Mouse (Mus musculus) monocyte, adult 5-6 weeks (primary cell): Measurements from ENCODE around the gene Anks4b. TPM values are rescaled to one million over a fixed set of nuclear protein-coding genes. Genes with fewer than 3 reads are reported as not detected.

ENCODE experiments used
- ATAC-seq: fragments of 153-309, 156-312 bp; replicated peaks from 2 replicates; pipeline ENCODE4 v1.8.0; 2017; ENCODE audit warnings: mild to moderate bottlenecking; ENCODE audit not compliant: low TSS enrichment, insufficient number of reproducible peaks, severe bottlenecking, poor library complexity, low FRiP score
- total RNA-seq: library from RNA; stranded (forward); fragments of 200-1000, 200-491, 200-594 nt; gene quantifications from 3 replicates; pipeline ENCODE4 v1.2.3, GENCODE M21; 2017

Anks4b gene
- total RNA-seq, 1 experiment from 2014 or later, result not detected

GRCm38 (mm10) chr7:120181401-120182230 lies 8.0 kb downstream of the Anks4b start:
- ATAC-seq, result no peak

DNA sequence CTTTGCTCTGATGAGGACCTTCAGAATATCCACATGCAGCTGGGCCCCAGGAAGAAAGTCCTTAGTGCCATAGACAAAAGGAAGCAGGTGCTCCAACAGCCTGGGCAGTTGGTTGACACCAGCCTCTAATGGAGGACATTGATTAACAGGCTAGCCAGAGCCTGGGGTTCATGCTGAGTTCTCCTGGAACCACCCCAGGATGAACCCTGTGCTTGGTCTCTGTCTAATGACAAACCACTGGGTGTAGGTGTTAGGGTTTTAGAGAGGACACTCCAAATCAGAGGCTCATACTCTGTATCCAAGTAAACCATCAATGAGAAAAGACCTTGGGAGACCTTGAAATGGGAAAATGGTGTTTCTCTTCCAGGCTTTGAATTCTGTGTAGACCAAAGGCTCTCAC lies 9.2 kb downstream of the Anks4b start:
- no peak for ATAC-seq

- no peak for ATAC-seq
Observed at GRCm38 (mm10) chr7:120188946-120189345, 15.3 kb downstream of the Anks4b start.

DNA sequence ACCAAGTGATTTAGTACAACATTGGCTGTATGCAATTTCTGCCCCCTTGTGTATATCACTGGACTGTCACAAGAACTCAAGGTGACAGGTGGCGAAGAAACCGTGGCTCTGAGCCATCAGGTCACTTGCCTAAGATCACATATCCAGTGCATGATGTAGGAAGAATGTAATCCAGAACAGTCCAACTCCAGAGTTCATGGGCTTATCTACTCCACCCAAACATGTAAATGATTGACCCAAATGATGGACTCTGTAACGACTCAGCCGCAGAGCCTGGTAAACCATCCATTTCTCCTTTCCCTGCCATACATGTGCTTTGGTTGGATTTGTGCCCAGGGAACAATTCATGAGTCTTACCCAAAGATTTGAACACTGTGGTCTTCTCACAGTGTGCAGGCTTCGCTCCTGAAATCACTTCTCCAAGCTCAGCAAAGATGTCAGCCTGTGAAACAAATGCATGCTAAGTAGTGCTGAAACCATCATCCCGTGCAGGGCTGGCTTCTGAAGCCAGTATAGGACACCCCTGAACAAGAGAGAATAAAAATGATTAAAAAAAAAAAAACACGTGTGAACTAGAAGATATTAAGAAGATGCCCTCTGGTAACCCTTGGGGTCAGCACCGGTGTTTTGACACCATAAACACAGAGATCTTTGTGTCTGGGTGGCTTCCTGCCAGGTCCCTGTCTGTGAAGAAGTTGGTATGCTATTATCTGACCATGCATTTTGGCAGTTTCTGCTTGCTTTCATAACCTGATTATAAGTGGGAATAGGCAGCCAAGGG lies 15.9 kb downstream of the Anks4b start:
- no peak for ATAC-seq

GRCm38 (mm10) chr7:120190150-120190665 lies 16.6 kb downstream of the Anks4b start:
- no peak for ATAC-seq

GRCm38 (mm10) chr7:120192207-120192606 lies 18.5 kb downstream of the Anks4b start:
- no peak for ATAC-seq

- ATAC-seq, result no peak
Observed at GRCm38 (mm10) chr7:120192816-120193215, 19.2 kb downstream of the Anks4b start.

- no peak for ATAC-seq
Observed at GRCm38 (mm10) chr7:120195207-120195606, 21.5 kb downstream of the Anks4b start.

DNA sequence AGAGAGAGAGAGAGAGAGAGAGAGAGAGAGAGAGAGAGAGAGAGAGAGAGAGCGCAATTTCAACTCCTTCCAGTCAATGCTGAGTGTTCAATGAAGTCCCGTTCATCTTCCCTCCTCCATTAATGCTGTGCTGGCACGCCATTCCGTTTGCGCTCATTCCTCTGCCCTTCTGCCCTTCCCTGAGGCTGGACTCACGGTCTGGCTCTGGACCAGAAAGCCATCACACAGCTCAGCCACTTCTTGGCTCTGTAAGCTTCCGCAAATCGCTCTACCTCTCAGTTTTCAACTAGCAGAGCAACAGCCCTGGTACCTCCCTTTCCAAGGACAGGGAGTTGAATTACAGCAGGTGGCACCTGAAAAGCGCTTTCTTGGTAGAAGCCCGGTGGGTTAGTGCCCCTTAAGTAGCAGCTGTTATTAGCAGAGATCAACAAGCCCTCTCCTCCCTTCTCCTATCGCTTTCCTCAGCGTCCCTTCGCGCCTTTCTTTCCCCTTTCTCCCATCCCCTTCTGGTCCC lies 27.6 kb downstream of the Anks4b start:
- no peak for ATAC-seq

- ATAC-seq, result no peak
Observed at GRCm38 (mm10) chr7:120201771-120202170, 28.1 kb downstream of the Anks4b start, which contains the start of gene Crym. TSS of gene Crym (minus strand) at chr7:120202111.

DNA sequence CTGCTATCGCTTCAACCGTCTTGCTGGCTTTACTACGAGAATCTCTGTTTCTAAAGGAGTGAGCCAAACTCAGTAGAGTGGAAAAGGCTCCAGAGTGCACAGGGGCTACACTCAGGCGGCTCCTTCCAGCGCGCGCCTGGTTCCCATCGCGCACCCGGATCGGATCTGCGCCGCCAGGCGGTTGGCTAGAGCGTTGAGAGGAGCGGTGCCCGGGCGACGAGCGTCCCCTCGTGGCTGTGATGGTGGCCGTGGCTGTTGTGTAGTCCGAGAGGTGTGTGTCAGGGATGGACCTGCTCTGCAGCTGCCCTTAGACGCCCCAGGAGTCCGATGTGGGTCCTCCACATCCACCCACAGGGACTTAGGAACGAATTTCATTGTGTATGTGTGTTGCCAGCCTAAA lies 30.1 kb downstream of the Anks4b start, which contains the start of gene Abca14:
Gene Abca14, plus strand, starts transcription at position 173 of the 400 bp plus-strand sequence.
- no peak for ATAC-seq

DNA sequence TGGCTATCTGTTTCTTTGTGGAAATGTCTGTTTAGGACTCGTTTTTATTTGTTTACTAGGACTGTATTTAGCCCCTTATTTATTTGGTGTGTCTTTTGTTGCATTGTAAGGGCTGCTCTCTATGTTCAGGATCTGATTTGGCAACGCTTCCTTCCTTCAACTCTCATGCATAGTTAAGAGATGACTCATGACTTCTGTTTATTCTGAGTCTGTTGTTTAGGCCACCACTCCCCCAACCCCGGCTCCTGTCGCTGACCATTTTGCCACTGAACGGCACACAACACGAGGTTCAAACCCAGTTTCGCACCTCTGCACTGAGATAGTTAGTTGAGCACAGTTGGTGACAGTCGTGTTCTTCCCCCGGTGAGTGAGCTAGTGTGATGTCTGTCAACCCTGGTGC lies 32.3 kb downstream of the Anks4b start:
- no peak for ATAC-seq

- no peak for ATAC-seq
Observed at GRCm38 (mm10) chr7:120228541-120228940, 54.9 kb downstream of the Anks4b start.

Other genes starting within 250 kb of the Anks4b start
- gene Dnah3, start 78.6 kb upstream of the Anks4b start, total RNA-seq, result not detected in 3 replicates
- 5.2 to 20.5 TPM (median 11.3 TPM) in 3 replicates for gene Tmem159, start 71.5 kb upstream of the Anks4b start, total RNA-seq
- gene Zp2, start 28.6 kb upstream of the Anks4b start, total RNA-seq, result not detected in 3 replicates
- not detected in 3 replicates for gene Crym, start 28.3 kb downstream of the Anks4b start, total RNA-seq
- gene Abca14, start 30.1 kb downstream of the Anks4b start, total RNA-seq, result 1.4 TPM in 1 of 3 replicates, not detected in the others
- not detected in 3 replicates for gene Abca15, start 154.8 kb downstream of the Anks4b start, total RNA-seq
- 0.11 TPM in 1 of 3 replicates, not detected in the others for gene Abca16, start 235.8 kb downstream of the Anks4b start, total RNA-seq